Mouse (Mus musculus): ENCODE measurements around the gene Bud31. TPM values are rescaled to one million over a fixed set of nuclear protein-coding genes. Genes with fewer than 3 reads are reported as not detected.

Gene Bud31
- 230 TPM for polyA plus RNA-seq (2014; fragmentation: Illumina TruSeq; extraction: RNeasy Lipid Tissue Mini Kit (QIAGEN cat#74804); ENCODE audit: low read depth, low replicate concordance)

DNA sequence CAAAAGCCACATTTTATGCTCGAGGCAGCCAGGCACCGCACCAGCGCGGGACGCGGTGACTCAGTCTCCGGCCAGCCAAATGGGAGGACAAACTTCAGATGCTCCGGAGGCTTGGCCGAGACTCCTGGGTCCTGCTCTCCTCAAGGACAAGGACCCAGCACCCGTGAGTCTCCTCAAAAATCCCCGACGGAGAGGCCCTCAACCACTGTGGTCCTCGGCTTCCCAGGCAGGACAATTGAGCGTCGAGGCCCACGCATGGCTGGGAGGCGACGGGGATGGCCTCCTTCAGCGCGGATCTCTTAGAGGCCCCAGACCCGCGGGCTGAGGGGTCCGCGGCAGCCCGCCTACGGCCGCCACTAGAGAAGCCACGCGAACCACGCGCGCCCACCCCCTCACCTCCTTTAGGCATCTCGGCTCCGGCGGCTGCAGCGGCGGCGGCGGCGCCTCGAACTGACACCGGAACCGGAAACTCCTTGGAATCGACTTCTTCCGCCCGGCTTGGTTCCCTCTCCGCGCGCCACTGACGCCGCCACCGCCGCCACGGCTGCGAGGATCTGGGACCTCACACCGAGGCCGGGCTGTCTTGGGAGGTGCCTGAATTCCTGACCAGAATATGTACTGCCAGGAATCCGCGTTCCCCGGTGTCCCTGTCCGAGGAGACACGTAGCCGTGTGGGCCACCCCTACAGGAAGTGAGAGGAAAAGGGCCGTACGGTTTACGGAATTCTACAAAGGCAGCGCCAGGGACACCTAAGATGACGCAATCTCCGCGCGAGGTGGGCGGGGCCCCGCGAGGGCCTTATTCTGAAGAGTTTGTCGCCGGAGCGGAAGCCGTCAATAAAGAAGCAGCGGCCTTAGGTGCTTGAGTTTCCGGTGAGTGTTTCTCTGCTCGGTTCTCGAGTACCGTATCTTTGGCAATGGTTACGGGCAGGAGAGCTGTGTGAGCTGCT, at the start of gene Bud31, which contains the start of gene Pdap1:
Gene Bud31 (plus strand): TSS at position 792 of the 949 bp plus-strand sequence.
Gene Pdap1 (minus strand): TSS at position 668 of the 949 bp plus-strand sequence.

DNA sequence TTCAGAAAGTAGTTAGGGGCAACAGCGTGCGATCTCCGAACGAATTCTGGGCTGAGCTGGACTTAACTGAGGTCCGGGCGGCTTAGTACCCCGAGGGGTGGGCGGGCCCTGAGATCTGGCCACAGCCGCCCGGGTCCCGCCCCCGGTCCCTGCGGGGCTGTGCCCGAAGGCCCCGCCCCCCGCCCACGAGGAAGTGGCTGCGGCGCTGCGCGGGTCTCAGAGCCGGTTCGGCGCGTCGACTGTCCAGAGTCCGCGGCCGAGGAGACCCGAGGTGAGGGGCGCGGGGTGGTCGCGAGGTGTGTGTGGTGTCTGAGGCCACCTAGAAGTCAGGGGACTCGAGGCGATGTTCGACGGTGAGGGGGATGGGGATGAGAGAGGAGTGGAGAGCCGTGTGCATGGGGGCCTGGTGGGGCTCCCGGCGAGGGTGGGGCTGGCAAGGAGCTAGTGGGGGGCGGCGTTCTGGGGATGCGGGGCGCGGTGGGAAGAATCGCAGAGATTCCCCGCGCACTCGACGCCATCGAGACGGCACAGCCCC, 26.0 kb upstream of the Bud31 start, which contains the start of gene Arpc1b:
Gene Arpc1b (plus strand): TSS at position 145 of the 535 bp plus-strand sequence.

DNA sequence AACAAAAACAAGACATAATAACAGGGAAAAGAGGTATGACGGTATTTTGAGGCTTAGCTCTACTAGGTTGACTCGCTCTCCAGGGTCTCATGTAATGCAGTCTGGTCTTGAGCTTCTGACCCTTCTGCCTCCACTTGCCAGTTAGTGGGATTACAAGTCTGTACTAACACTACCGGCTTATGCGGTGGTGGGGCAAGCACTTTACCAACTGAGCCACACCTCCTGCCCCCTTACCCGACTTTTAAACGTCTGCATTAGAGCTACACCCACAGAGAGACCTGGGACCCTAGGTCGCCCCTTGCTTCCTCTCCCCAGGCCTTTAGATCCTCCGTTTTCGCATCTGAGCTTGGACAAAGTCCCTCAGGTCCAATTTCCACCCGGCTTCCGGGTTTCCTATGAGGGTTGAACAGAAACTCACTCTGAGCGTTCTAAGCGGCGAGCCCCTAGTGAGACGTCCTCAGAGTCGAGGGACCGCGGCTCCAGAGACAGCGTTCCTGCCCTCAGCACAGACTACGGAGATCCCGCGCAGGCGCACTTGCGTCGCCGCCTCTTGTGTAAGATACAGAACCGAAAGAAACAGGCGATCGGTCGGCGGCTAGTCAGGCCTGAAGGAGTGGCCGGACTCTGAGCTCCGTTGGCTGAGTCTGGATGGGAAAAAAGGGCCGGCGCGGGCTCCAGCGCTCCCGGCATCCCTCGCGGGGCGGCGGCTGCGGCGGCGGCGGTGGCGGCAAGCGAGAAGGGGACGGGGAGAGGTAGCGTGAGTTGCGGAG, 26.6 kb downstream of the Bud31 start, which contains the start of the genes Ptcd1 and Cpsf4:
Gene Ptcd1 (minus strand): TSS at position 573 of the 770 bp plus-strand sequence.
Gene Cpsf4 (plus strand): TSS at position 678 of the 770 bp plus-strand sequence.

DNA sequence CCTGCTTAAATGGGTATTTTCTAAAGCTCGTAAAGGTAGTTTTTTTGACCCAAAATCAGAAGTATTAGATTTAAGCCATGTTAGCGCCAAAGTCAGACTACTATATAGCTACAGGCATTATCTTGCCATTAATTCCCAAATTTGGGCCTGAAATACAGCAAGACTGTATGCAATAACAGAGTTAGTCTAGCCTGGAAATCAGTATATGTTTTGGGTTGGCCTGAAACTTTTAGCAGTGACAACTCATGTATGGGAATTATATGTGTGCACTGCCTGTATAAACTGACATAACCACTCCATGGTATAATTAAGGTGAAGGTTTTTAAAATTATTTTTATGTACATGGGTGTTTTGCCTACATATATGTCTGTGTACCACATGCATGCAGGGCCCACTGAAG, 51.8 kb downstream of the Bud31 start, which contains the start of gene Atp5j2:
Gene Atp5j2 (minus strand): TSS at position 101 of the 400 bp plus-strand sequence.

Other genes starting within 250 kb of the Bud31 start
- gene Smurf1, start 174.5 kb upstream of the Bud31 start, polyA plus RNA-seq (2014; fragmentation: Illumina TruSeq; extraction: RNeasy Lipid Tissue Mini Kit (QIAGEN cat#74804); ENCODE audit: low read depth, low replicate concordance) = 10.9 TPM
- not detected for gene Gm4871, start 107.6 kb upstream of the Bud31 start, polyA plus RNA-seq (2014; fragmentation: Illumina TruSeq; extraction: RNeasy Lipid Tissue Mini Kit (QIAGEN cat#74804); ENCODE audit: low read depth, low replicate concordance)
- not detected for gene 1700018F24Rik, start 97.4 kb upstream of the Bud31 start, polyA plus RNA-seq (2014; fragmentation: Illumina TruSeq; extraction: RNeasy Lipid Tissue Mini Kit (QIAGEN cat#74804); ENCODE audit: low read depth, low replicate concordance)
- gene Arpc1a, start 56.5 kb upstream of the Bud31 start, polyA plus RNA-seq (2014; fragmentation: Illumina TruSeq; extraction: RNeasy Lipid Tissue Mini Kit (QIAGEN cat#74804); ENCODE audit: low read depth, low replicate concordance) = 21.0 TPM
- gene Kpna7, start 56.3 kb upstream of the Bud31 start, polyA plus RNA-seq (2014; fragmentation: Illumina TruSeq; extraction: RNeasy Lipid Tissue Mini Kit (QIAGEN cat#74804); ENCODE audit: low read depth, low replicate concordance) = not detected
- gene Arpc1b, start 26.1 kb upstream of the Bud31 start, polyA plus RNA-seq (2014; fragmentation: Illumina TruSeq; extraction: RNeasy Lipid Tissue Mini Kit (QIAGEN cat#74804); ENCODE audit: low read depth, low replicate concordance) = 84.1 TPM
- gene Pdap1, start 124 bp upstream of the Bud31 start, polyA plus RNA-seq (2014; fragmentation: Illumina TruSeq; extraction: RNeasy Lipid Tissue Mini Kit (QIAGEN cat#74804); ENCODE audit: low read depth, low replicate concordance) = 25.1 TPM
- 0.66 TPM for gene Ptcd1, start 26.7 kb downstream of the Bud31 start, polyA plus RNA-seq (2014; fragmentation: Illumina TruSeq; extraction: RNeasy Lipid Tissue Mini Kit (QIAGEN cat#74804); ENCODE audit: low read depth, low replicate concordance)
- 2.6 TPM for gene Cpsf4, start 26.9 kb downstream of the Bud31 start, polyA plus RNA-seq (2014; fragmentation: Illumina TruSeq; extraction: RNeasy Lipid Tissue Mini Kit (QIAGEN cat#74804); ENCODE audit: low read depth, low replicate concordance)
- gene Atp5j2, start 51.7 kb downstream of the Bud31 start, polyA plus RNA-seq (2014; fragmentation: Illumina TruSeq; extraction: RNeasy Lipid Tissue Mini Kit (QIAGEN cat#74804); ENCODE audit: low read depth, low replicate concordance) = 26.2 TPM
- gene Zkscan14, start 61.5 kb downstream of the Bud31 start, polyA plus RNA-seq (2014; fragmentation: Illumina TruSeq; extraction: RNeasy Lipid Tissue Mini Kit (QIAGEN cat#74804); ENCODE audit: low read depth, low replicate concordance) = 2.3 TPM
- 6.8 TPM for gene Zkscan5, start 64.2 kb downstream of the Bud31 start, polyA plus RNA-seq (2014; fragmentation: Illumina TruSeq; extraction: RNeasy Lipid Tissue Mini Kit (QIAGEN cat#74804); ENCODE audit: low read depth, low replicate concordance)
- gene Zfp655, start 91.4 kb downstream of the Bud31 start, polyA plus RNA-seq (2014; fragmentation: Illumina TruSeq; extraction: RNeasy Lipid Tissue Mini Kit (QIAGEN cat#74804); ENCODE audit: low read depth, low replicate concordance) = 88.7 TPM
- gene Zscan25, start 140.1 kb downstream of the Bud31 start, polyA plus RNA-seq (2014; fragmentation: Illumina TruSeq; extraction: RNeasy Lipid Tissue Mini Kit (QIAGEN cat#74804); ENCODE audit: low read depth, low replicate concordance) = not detected
- not detected for gene Cyp3a57, start 204.9 kb downstream of the Bud31 start, polyA plus RNA-seq (2014; fragmentation: Illumina TruSeq; extraction: RNeasy Lipid Tissue Mini Kit (QIAGEN cat#74804); ENCODE audit: low read depth, low replicate concordance)